11 mouse cellular contexts compared by ENCODE assay signal in the genomic region with DNA sequence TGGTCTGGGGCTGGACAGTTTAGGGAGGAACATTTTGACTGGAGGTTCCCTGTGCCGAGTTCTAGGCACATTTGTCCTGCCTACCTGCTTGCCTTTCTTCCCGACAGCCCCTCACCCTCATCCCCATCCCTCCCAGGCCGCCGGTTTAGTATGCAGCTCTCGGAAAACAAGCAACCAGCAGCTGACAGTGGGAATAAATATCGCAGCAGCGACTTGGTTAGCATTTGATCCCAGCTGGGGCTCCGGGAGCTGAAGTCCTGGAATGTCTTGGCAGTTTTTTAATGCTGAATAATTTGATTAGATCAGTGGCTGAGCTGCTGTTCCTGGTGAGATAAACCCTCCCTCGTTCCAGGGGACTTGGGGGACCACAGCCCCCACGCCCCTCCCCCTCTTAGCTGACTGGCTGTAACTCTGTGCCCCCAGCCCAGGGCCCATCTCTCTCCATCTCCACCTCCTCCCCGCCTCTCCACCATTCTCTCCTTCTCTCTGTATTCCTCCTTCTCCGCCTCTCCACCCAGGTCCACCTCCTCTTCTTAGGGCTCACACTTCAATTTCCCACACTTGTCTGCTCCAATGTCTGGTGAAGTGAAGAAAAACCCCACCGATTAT. TPM values are rescaled to one million over a fixed set of nuclear protein-coding genes. Genes with fewer than 3 reads are reported as not detected.
DNase-seq lines count a peak whose midpoint lies in the region; ATAC-seq and TF ChIP-seq lines count a peak whose summit lies in the region.
"Had no signal": no experiment of that assay in that cellular context is flagged by ENCODE, and none has a peak within 500 bp of the region (broad histone marks: within the 10 kb centered on the region; RNA-seq: fewer than 3 reads in every experiment).

No protein-coding gene starts in this region.

- H3K36me3 ChIP-seq in forebrain, embryonic 12.5 days (replicated peaks), result peaks cover 6% of the 10 kb centered on the region; the same call in 1 of the 2 replicates
- no peaks in the 10 kb centered on the region for H3K36me3 ChIP-seq in hindbrain, embryonic 14.5 days (replicated peaks; ENCODE audit: control insufficient read depth, insufficient read depth)
- no peaks in the 10 kb centered on the region for H3K36me3 ChIP-seq in neural tube, embryonic 14.5 days (ENCODE audit: control insufficient read depth, insufficient read depth, low read length)
- H3K36me3 ChIP-seq: G1E had no signal

- WGBS in forebrain, embryonic 12.5 days, result 13% methylated on average over 13 of the region's 13 CpGs
- WGBS in hindbrain, embryonic 14.5 days, result 6% methylated on average over 13 of the region's 13 CpGs
- WGBS in neural tube, embryonic 14.5 days, result 9% methylated on average over 13 of the region's 13 CpGs

- no peak overlapping the region for H3K4me3 ChIP-seq in layer of hippocampus, adult 2 months
- H3K4me3 ChIP-seq in forebrain, embryonic 12.5 days (replicated peaks), result no peak overlapping the region
- no peak overlapping the region for H3K4me3 ChIP-seq in hindbrain, embryonic 14.5 days (replicated peaks; ENCODE audit: low read length)
- no peak overlapping the region for H3K4me3 ChIP-seq in neural tube, embryonic 14.5 days (ENCODE audit: low read depth, low read length)
- H3K4me3 ChIP-seq: erythroblast, embryonic 14.5 days had no signal

- TF ChIP-seq CTCF in layer of hippocampus, adult 2 months (conservative IDR thresholded peaks at IDR 0.05), result no peak

- no peaks in the 10 kb centered on the region for H3K9me3 ChIP-seq in forebrain, embryonic 12.5 days
- H3K9me3 ChIP-seq in hindbrain, embryonic 14.5 days (ENCODE audit: control insufficient read depth, low read length), result no peaks in the 10 kb centered on the region
- H3K9me3 ChIP-seq in neural tube, embryonic 14.5 days (ENCODE audit: control insufficient read depth, low read length), result no peaks in the 10 kb centered on the region

- no peak for DNase-seq in layer of hippocampus, adult 2 months (ENCODE audit: low spot score in 2 of 2)
- DNase-seq in layer of hippocampus, postnatal 25 days (ENCODE audit: extremely low spot score in 1 of 2, low spot score in 1 of 2), result no peak
- DNase-seq in hindbrain, embryonic 14.5 days (ENCODE audit: low spot score), result peak; percentile 67
- no peak for DNase-seq in right cerebral cortex, postnatal 14 days
- DNase-seq in frontal cortex, adult 2 months (ENCODE audit: extremely low spot score in 1 of 2, low spot score in 1 of 2), result no peak

- H3K4me2 ChIP-seq in forebrain, embryonic 12.5 days, result peak overlapping the region; percentile 35
- H3K4me2 ChIP-seq in hindbrain, embryonic 14.5 days (replicated peaks), result peak overlapping the region; percentile 6
- no peak overlapping the region for H3K4me2 ChIP-seq in neural tube, embryonic 14.5 days (ENCODE audit: low read depth, low read length)

- H3K4me1 ChIP-seq in forebrain, embryonic 12.5 days, result peaks cover 39% of the 10 kb centered on the region
- H3K4me1 ChIP-seq in hindbrain, embryonic 14.5 days (replicated peaks; ENCODE audit: control insufficient read depth, insufficient read depth, low read length), result peaks cover 28% of the 10 kb centered on the region
- H3K4me1 ChIP-seq in neural tube, embryonic 14.5 days (ENCODE audit: control insufficient read depth, insufficient read depth, low read length), result peaks cover 23% of the 10 kb centered on the region

- H3K27me3 ChIP-seq in forebrain, embryonic 12.5 days, result peaks cover 43% of the 10 kb centered on the region
- H3K27me3 ChIP-seq in hindbrain, embryonic 14.5 days (ENCODE audit: control insufficient read depth, insufficient read depth, low read length), result no peaks in the 10 kb centered on the region
- H3K27me3 ChIP-seq in neural tube, embryonic 14.5 days (ENCODE audit: control insufficient read depth, insufficient read depth, low read length), result no peaks in the 10 kb centered on the region

- peak overlapping the region; percentile 73 for H3K27ac ChIP-seq in layer of hippocampus, adult 2 months
- peak overlapping the region; percentile 87 for H3K27ac ChIP-seq in forebrain, embryonic 12.5 days
- H3K27ac ChIP-seq in hindbrain, embryonic 14.5 days, result peak overlapping the region; percentile 80
- H3K27ac ChIP-seq in neural tube, embryonic 14.5 days (ENCODE audit: low read depth, low read length), result peak overlapping the region; percentile 64
- H3K27ac ChIP-seq: liver, embryonic 14.5 days had no signal

- ATAC-seq in forebrain, embryonic 12.5 days (ENCODE audit: low FRiP score), result peak; percentile 22; the same call in 1 of the 2 replicates
- peak; percentile 42; the same call in 1 of the 2 replicates for ATAC-seq in hindbrain, embryonic 14.5 days (ENCODE audit: low FRiP score)
- peak; percentile 48 for ATAC-seq in neural tube, embryonic 14.5 days (ENCODE audit: low read depth)

- H3K9ac ChIP-seq in forebrain, embryonic 12.5 days, result no peak overlapping the region
- H3K9ac ChIP-seq in hindbrain, embryonic 14.5 days, result no peak overlapping the region
- H3K9ac ChIP-seq in neural tube, embryonic 14.5 days (replicated peaks; ENCODE audit: low read depth, low read length), result no peak overlapping the region; the same call in 1 of the 2 replicates
- H3K9ac ChIP-seq: liver, embryonic 14.5 days had no signal

RNA-seq across cellular contexts. Expression of gene Gm26897, which starts 8.7 kb away (rescaled TPM):
- not detected for total RNA-seq in layer of hippocampus, adult 2 months (2021)
- total RNA-seq in layer of hippocampus, postnatal 25 days (2021), result not detected
- polyA plus RNA-seq in forebrain, embryonic 12.5 days (2016; fragmentation: Nextera tagmentation; extraction: Ambion mirVana), result not detected in 2 replicates
- not detected in 2 replicates for polyA plus RNA-seq in hindbrain, embryonic 14.5 days (2014; fragmentation: Nextera tagmentation; extraction: Ambion mirVana)
- not detected in 2 replicates for polyA plus RNA-seq in neural tube, embryonic 14.5 days (2014; fragmentation: Nextera tagmentation; extraction: Ambion mirVana)
- not detected in 2 replicates for polyA plus RNA-seq in frontal cortex, adult 2 months (2012; rRNA removed)
- total RNA-seq: G1E had no signal
- polyA plus RNA-seq: erythroblast, embryonic 14.5 days; G1E; liver, embryonic 14.5 days; testis, adult 2 months had no signal
